7 mouse cellular contexts compared by ENCODE assay signal in the genomic region with DNA sequence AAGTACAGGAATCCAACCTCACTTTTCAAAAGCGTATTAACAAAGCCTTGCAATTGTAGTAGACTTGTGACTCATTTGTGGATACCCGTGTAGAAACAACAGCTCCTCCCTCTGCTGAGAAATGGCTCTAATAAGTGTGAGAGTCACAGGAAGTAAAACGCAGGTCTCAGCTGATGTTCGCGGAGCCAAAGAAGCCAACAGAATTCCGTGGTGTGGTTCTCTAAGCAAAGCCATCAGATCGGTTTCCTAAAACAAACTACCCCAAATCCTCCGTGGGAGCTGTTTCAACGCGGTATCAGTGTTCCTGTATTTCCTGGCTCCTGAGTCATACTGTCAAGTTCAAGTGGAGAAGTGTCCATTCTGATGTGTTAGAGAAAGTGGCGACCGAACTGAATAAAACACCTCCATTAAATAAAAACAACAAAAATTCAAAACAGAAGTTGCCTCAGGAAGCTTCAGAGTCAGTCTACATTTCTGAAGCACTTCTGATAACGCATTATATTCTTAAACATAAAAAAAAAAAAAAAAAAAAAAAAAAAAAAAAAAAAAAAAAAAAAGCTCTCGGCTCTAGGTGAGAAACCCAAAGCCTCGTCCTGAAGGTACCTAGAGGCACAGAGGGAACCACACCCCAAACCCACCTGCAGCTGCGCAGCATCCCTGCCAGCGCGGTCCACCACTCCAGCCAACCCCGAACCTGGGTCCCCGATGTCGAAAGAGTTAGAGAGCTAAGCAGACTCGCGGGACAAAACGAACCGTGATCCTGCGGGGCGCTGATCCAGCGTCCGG. TPM values are rescaled to one million over a fixed set of nuclear protein-coding genes. Genes with fewer than 3 reads are reported as not detected.
DNase-seq lines count a peak whose midpoint lies in the region; ATAC-seq and TF ChIP-seq lines count a peak whose summit lies in the region.

No protein-coding gene starts in this region.

- H3K4me2 ChIP-seq in forebrain, embryonic 16.5 days (ENCODE audit: low read length): peak overlapping the region; percentile 93
- H3K4me2 ChIP-seq in limb, embryonic 15.5 days: peak overlapping the region; percentile 86

- H3K9ac ChIP-seq in forebrain, embryonic 16.5 days (replicated peaks; ENCODE audit: low read depth, low read length): peak overlapping the region; percentile 64
- H3K9ac ChIP-seq in limb, embryonic 15.5 days: peak overlapping the region; percentile 54

- TF ChIP-seq POLR2A in bone marrow macrophage, adult 2 months (IDR thresholded peaks at IDR 0.05; ENCODE audit: borderline replicate concordance, low read depth, low read length): no peak

- H3K4me1 ChIP-seq in bone marrow macrophage, adult 2 months (ENCODE audit: control insufficient read depth, insufficient read depth, low read length): peaks cover 12% of the 10 kb centered on the region
- peaks cover 5% of the 10 kb centered on the region; the same call in 1 of the 2 replicates for H3K4me1 ChIP-seq in forebrain, embryonic 16.5 days (replicated peaks; ENCODE audit: control insufficient read depth, insufficient read depth, low read length)
- peaks cover 4% of the 10 kb centered on the region; the same call in 1 of the 2 replicates for H3K4me1 ChIP-seq in limb, embryonic 15.5 days

- H3K27ac ChIP-seq in bone marrow macrophage, adult 2 months (ENCODE audit: insufficient read depth, low read depth, low read length): no peak overlapping the region
- H3K27ac ChIP-seq in forebrain, embryonic 16.5 days (ENCODE audit: low read length): no peak overlapping the region
- H3K27ac ChIP-seq in limb, embryonic 15.5 days: 0 out of 2 replicates have a peak overlapping the region, but pooled peaks have one; percentile 22

- peak overlapping the region; percentile 87 for H3K4me3 ChIP-seq in bone marrow macrophage, adult 2 months (ENCODE audit: insufficient read depth, low read length)
- peak overlapping the region; percentile 79 for H3K4me3 ChIP-seq in forebrain, embryonic 16.5 days (replicated peaks; ENCODE audit: low read length)
- H3K4me3 ChIP-seq in limb, embryonic 15.5 days: peak overlapping the region; percentile 71

- peak; percentile 26 for DNase-seq in thymus, postnatal 0 days (ENCODE audit: low spot score)
- no peak for DNase-seq in thymus, adult 18-20 months
- peak; percentile 70 for DNase-seq in naive thymus-derived CD4-positive, alpha-beta T cell, adult 2 months (ENCODE audit: low read depth)
- no peak for DNase-seq in gastrocnemius, postnatal 25 days

- H3K36me3 ChIP-seq in forebrain, embryonic 16.5 days (ENCODE audit: control insufficient read depth, insufficient read depth): no peaks in the 10 kb centered on the region
- H3K36me3 ChIP-seq in limb, embryonic 15.5 days: no peaks in the 10 kb centered on the region

- ATAC-seq in forebrain, embryonic 16.5 days: peak; percentile 47
- no peak for ATAC-seq in limb, embryonic 15.5 days (ENCODE audit: insufficient number of reproducible peaks, low FRiP score, low TSS enrichment, low read depth)

- no peak for TF ChIP-seq CTCF in bone marrow macrophage, adult 2 months (IDR thresholded peaks at IDR 0.05; ENCODE audit: low read depth, low read length)

- H3K27me3 ChIP-seq in forebrain, embryonic 16.5 days (replicated peaks; ENCODE audit: control insufficient read depth, insufficient read depth, low read length): no peaks in the 10 kb centered on the region; the same call in 1 of the 2 replicates
- peaks cover 3% of the 10 kb centered on the region; the same call in 1 of the 2 replicates for H3K27me3 ChIP-seq in limb, embryonic 15.5 days

- no peaks in the 10 kb centered on the region for H3K9me3 ChIP-seq in forebrain, embryonic 16.5 days (ENCODE audit: control insufficient read depth, low read length)
- no peaks in the 10 kb centered on the region for H3K9me3 ChIP-seq in limb, embryonic 15.5 days

- 5% methylated on average over 29 of the region's 29 CpGs for WGBS in forebrain, embryonic 16.5 days
- WGBS in limb, embryonic 15.5 days: 6% methylated on average over 29 of the region's 29 CpGs

RNA-seq across cellular contexts. Expression of gene Stx11, which starts 0.5 kb away (rescaled TPM):
- 20.6 and 21.9 TPM in 2 replicates for polyA plus RNA-seq in thymus, postnatal 0 days (2015; fragmentation: Nextera tagmentation; extraction: Ambion mirVana)
- polyA plus RNA-seq in bone marrow macrophage, adult 2 months (2012; ENCODE audit: insufficient read depth, insufficient read length, missing spikeins): 4.0 and 7.9 TPM in 2 replicates
- polyA plus RNA-seq in forebrain, embryonic 16.5 days (2015; fragmentation: Nextera tagmentation; extraction: Ambion mirVana): 1.3 TPM in 2 replicates
- 5.6 and 6.7 TPM in 2 replicates for polyA plus RNA-seq in limb, embryonic 15.5 days (2015; fragmentation: Nextera tagmentation; extraction: Ambion mirVana)
- under 1 TPM; 0.24 to 0.28 TPM for total RNA-seq in gastrocnemius, postnatal 25 days (2021)

RNA-seq across cellular contexts. Expression of gene Sf3b5, which starts 41.6 kb away (rescaled TPM):
- 45.6 and 47.3 TPM in 2 replicates for polyA plus RNA-seq in thymus, postnatal 0 days (2015; fragmentation: Nextera tagmentation; extraction: Ambion mirVana)
- polyA plus RNA-seq in bone marrow macrophage, adult 2 months (2012; ENCODE audit: insufficient read depth, insufficient read length, missing spikeins): 17.1 and 18.9 TPM in 2 replicates
- polyA plus RNA-seq in forebrain, embryonic 16.5 days (2015; fragmentation: Nextera tagmentation; extraction: Ambion mirVana): 25.1 and 25.9 TPM in 2 replicates
- polyA plus RNA-seq in limb, embryonic 15.5 days (2015; fragmentation: Nextera tagmentation; extraction: Ambion mirVana): 34.8 and 36.3 TPM in 2 replicates
- total RNA-seq in gastrocnemius, postnatal 25 days (2021): 1 to 10 TPM; 4.6 to 4.9 TPM

Comparison
In these comparisons a context has a peak if more than half of its experiments do, and no peak if none do; other contexts are left out.
1. DNase-seq: peak in thymus, postnatal 0 days (single experiment) and naive thymus-derived CD4-positive, alpha-beta T cell, adult 2 months (single experiment); none in thymus, adult 18-20 months (0 of 2) and gastrocnemius, postnatal 25 days (single experiment).
2. Peak in every context shown above with its lines, with median percentiles within 50 percentile points of each other: H3K4me3 ChIP-seq.